Mouse (Mus musculus): Measurements from ENCODE around the gene Neu2. TPM values are rescaled to one million over a fixed set of nuclear protein-coding genes. Genes with fewer than 3 reads are reported as not detected.

Gene Neu2
- total RNA-seq (2023) = not detected

GRCm38 (mm10) chr1:87509561-87510165 is at the start of gene Neu2:
TSS of gene Neu2 (plus strand) at chr1:87509889.

DNA sequence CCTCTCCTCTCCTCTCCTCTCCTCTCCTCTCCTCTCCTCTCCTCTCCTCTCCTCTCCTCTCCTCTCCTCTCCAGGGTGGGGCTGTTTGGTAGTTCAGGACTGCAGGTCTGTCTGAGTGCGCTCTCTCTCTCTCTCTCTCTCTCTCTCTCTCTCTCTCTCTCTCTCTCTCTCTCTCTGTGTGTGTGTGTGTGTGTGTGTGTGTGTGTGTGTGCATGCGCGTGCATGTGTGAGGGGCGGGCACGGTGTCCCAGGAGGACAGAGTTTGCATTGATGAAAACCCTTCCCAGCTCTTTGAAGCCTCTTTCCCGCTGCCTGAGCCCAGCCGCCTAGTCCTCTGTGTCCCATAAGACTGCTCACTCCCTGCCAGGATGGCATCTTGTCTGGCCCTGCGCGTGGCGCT is 39.7 kb upstream of the Neu2 start, which contains the start of gene Snorc:
TSS of gene Snorc (plus strand) at position 301 of the 400 bp plus-strand sequence.

DNA sequence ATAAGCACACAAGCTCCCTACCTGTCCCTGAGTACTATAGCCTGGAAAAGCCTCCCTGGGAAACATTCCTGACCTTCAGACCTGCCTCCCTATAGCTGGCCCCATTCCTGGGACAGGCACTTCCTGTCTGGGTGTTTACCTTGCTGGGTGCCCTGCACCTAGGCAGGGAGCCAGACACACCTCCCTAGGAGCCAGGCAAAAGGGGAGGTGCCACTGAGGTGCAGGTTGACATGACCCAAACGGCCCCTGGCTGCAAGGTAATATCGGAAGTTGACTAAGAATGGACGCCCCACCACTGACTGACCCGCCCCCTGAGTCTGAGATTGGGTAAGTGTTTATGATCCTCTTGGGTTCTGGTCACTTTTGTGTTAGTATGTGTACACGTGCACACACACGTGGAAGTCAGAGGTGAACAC is 64.1 kb downstream of the Neu2 start, which contains the start of gene Ngef:
TSS of gene Ngef (minus strand) at position 71 of the 416 bp plus-strand sequence.

DNA sequence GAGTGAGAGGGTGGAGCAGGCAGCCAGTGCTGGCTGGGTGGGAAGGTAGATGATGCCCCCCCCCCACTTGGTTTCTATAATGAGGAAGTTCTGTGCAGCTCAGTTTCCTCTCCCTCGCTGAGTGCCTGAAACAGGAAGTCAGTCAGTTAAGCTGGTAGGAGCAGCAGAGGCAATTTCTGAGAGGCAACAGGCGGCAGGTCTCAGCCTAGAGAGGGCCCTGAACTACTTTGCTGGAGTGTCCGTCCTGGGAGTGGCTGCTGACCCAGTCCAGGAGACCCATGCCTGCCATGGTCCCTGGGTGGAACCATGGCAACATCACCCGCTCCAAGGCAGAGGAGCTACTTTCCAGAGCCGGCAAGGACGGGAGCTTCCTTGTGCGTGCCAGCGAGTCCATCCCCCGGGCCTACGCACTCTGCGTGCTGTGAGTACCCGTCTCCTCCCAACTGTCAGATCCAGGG is 110.6 kb downstream of the Neu2 start, which contains the start of gene Inpp5d:
TSS of gene Inpp5d (plus strand) at position 102 of the 458 bp plus-strand sequence.

Other genes with a start within 250 kb of the Neu2 start
- gene Efhd1, start 245.5 kb upstream of the Neu2 start, total RNA-seq (2023) = 1.3 TPM
- 127 TPM for gene Gigyf2, start 182.9 kb upstream of the Neu2 start, total RNA-seq (2023)
- not detected for gene Kcnj13, start 115.2 kb upstream of the Neu2 start, total RNA-seq (2023)
- gene Snorc, start 39.6 kb upstream of the Neu2 start, total RNA-seq (2023) = not detected
- not detected for gene Ngef, start 64.0 kb downstream of the Neu2 start, total RNA-seq (2023)
- gene Inpp5d, start 110.4 kb downstream of the Neu2 start, total RNA-seq (2023) = 245 TPM
- 93.1 TPM for gene Atg16l1, start 246.0 kb downstream of the Neu2 start, total RNA-seq (2023)

Data from CD4-positive naive resting alpha-beta T cell, adult 57 days (primary cell).